Mouse (Mus musculus) lung, embryonic 15.5 days (tissue): ENCODE measurements around the gene Arf1. TPM values are rescaled to one million over a fixed set of nuclear protein-coding genes. Genes with fewer than 3 reads are reported as not detected.

Source experiments
- polyA plus RNA-seq: library from polyadenylated mRNA; unstranded; fragments of >200 nt; fragmentation: Nextera tagmentation; extraction: Ambion mirVana; gene quantifications from 2 replicates; pipeline ENCODE4 v1.2.1, GENCODE M21; 2015

Gene Arf1
- polyA plus RNA-seq, 1 experiment from 2014 or later = 743 TPM

Other genes with a start within 250 kb of the Arf1 start
- gene Obscn, start 91.9 kb downstream of the Arf1 start, polyA plus RNA-seq = 1.9 and 3.0 TPM in 2 replicates
- gene Iba57, start 64.5 kb downstream of the Arf1 start, polyA plus RNA-seq = 4.5 and 5.3 TPM in 2 replicates
- gene Gjc2, start 45.1 kb downstream of the Arf1 start, polyA plus RNA-seq = 0.56 and 0.60 TPM in 2 replicates
- gene Guk1, start 36.1 kb downstream of the Arf1 start, polyA plus RNA-seq = 131 and 141 TPM in 2 replicates
- 89.6 and 92.6 TPM in 2 replicates for gene Mrpl55, start 25.8 kb downstream of the Arf1 start, polyA plus RNA-seq
- gene 2310033P09Rik, start 19.9 kb downstream of the Arf1 start, polyA plus RNA-seq = 31.9 and 32.3 TPM in 2 replicates
- 0.08 and 0.14 TPM in 2 replicates for gene Wnt3a, start 62.5 kb upstream of the Arf1 start, polyA plus RNA-seq
- gene Wnt9a, start 78.7 kb upstream of the Arf1 start, polyA plus RNA-seq = 3.0 and 3.1 TPM in 2 replicates
- not detected in 2 replicates for gene Prss38, start 147.4 kb upstream of the Arf1 start, polyA plus RNA-seq
- gene Jmjd4, start 221.8 kb upstream of the Arf1 start, polyA plus RNA-seq = 10.6 and 11.4 TPM in 2 replicates
- 94.3 and 98.9 TPM in 2 replicates for gene Snap47, start 222.9 kb upstream of the Arf1 start, polyA plus RNA-seq
- 8.1 and 8.2 TPM in 2 replicates for gene Zfp867, start 244.2 kb upstream of the Arf1 start, polyA plus RNA-seq